Mouse (Mus musculus) CH12.LX (cell line): ENCODE measurements around the gene Ahnak. TPM values are rescaled to one million over a fixed set of nuclear protein-coding genes. Genes with fewer than 3 reads are reported as not detected.

Experiments
- DNase-seq: peaks from one replicate; pipeline ENCODE4 v3.0.0-alpha.2; 2013; ENCODE audit errors: extremely low read depth
- H3K27ac ChIP-seq: 2 replicates; pipeline ENCODE4 v1.5.1; 2012; ENCODE audit warnings: low read depth, mild to moderate bottlenecking, control low read depth, moderate library complexity; ENCODE audit not compliant: insufficient read depth
- H3K27me3 ChIP-seq: replicated peaks from 2 replicates; pipeline ENCODE3; 2012; ENCODE audit warnings: inconsistent platforms
- H3K36me3 ChIP-seq, 2 experiments: replicated peaks in 1 of 2; 2 replicates each; pipeline versions ENCODE3 to v1.6.1; 2012; ENCODE audit warnings: inconsistent platforms in 1 of 2, low read length in 1 of 2, mild to moderate bottlenecking in 1 of 2, mixed read lengths in 1 of 2, moderate library complexity in 1 of 2; ENCODE audit not compliant: control insufficient read depth in 1 of 2, insufficient read depth in 1 of 2
- H3K4me1 ChIP-seq, 2 experiments: 2 replicates each; pipeline ENCODE4 v1.6.1; 2012; ENCODE audit warnings: inconsistent platforms in 1 of 2, moderate library complexity in 1 of 2; ENCODE audit not compliant: insufficient read depth in 2 of 2, control insufficient read depth in 1 of 2
- H3K4me2 ChIP-seq: 2 replicates; pipeline ENCODE4 v1.6.1; 2012; ENCODE audit warnings: low read depth, mild to moderate bottlenecking, control low read depth; ENCODE audit not compliant: poor library complexity, insufficient read depth, severe bottlenecking
- H3K4me3 ChIP-seq, 3 experiments: fragments of 150-350 bp in 1 of 3; sonication (generic) in 1 of 3; replicated peaks in 1 of 3; 2 replicates each; pipeline versions ENCODE3 to v1.5.1; 2011 to 2012; ENCODE audit warnings: low read depth in 2 of 3, low read length in 2 of 3, mild to moderate bottlenecking in 2 of 3, moderate library complexity in 2 of 3, control low read depth in 1 of 3, improper control_type of control experiment in 1 of 3, inconsistent platforms in 1 of 3, mixed read lengths in 1 of 3; ENCODE audit not compliant: poor library complexity in 1 of 3
- H3K79me2 ChIP-seq: replicated peaks from 2 replicates; pipeline ENCODE4 v1.6.1; 2012; ENCODE audit warnings: mild to moderate bottlenecking, moderate library complexity; ENCODE audit not compliant: control insufficient read depth, poor library complexity, insufficient read depth, severe bottlenecking; ENCODE audit errors: extremely low read depth
- H3K9ac ChIP-seq: 2 replicates; pipeline ENCODE4 v1.6.1; 2012; ENCODE audit warnings: low read depth, mild to moderate bottlenecking, control low read depth, moderate library complexity; ENCODE audit not compliant: insufficient read depth
- H3K9me3 ChIP-seq: replicated peaks from 2 replicates; pipeline ENCODE3; 2012; ENCODE audit warnings: low read length, inconsistent platforms, mixed read lengths
- CHD2 ChIP-seq: IDR thresholded peaks from 2 replicates; pipeline ENCODE4 v1.6.1; 2011; ENCODE audit warnings: low read length, improper control_type of control experiment
- CTCF ChIP-seq, 2 experiments: IDR thresholded peaks in 1 of 2; conservative IDR thresholded peaks in 1 of 2; 2 replicates each; pipeline ENCODE4 v1.5.1; 2011 to 2012; ENCODE audit warnings: low read depth in 2 of 2, low read length in 2 of 2, improper control_type of control experiment in 1 of 2, inconsistent platforms in 1 of 2, mild to moderate bottlenecking in 1 of 2, moderate library complexity in 1 of 2
- ELF1 ChIP-seq: IDR thresholded peaks from 2 replicates; pipeline ENCODE4 v1.6.1; 2014; ENCODE audit warnings: low read depth, mild to moderate bottlenecking, inconsistent platforms, low read length, improper control_type of control experiment
- EP300 ChIP-seq: IDR thresholded peaks from 2 replicates; pipeline ENCODE4 v1.6.1; 2011; ENCODE audit warnings: low read length, improper control_type of control experiment
- ETS1 ChIP-seq: conservative IDR thresholded peaks from 2 replicates; pipeline ENCODE4 v1.6.1; 2012; ENCODE audit warnings: low read depth, mild to moderate bottlenecking, inconsistent platforms, low read length, improper control_type of control experiment, moderate library complexity
- GABPA ChIP-seq: IDR thresholded peaks from 2 replicates; pipeline ENCODE4 v1.6.1; 2012; ENCODE audit warnings: low read depth, low read length, improper control_type of control experiment, inconsistent platforms; ENCODE audit not compliant: insufficient replicate concordance
- MEF2A ChIP-seq: IDR thresholded peaks from 2 replicates; pipeline ENCODE4 v1.6.1; 2014; ENCODE audit warnings: low read depth, mild to moderate bottlenecking, inconsistent platforms, low read length, improper control_type of control experiment, borderline replicate concordance
- MXI1 ChIP-seq: IDR thresholded peaks from 2 replicates; pipeline ENCODE4 v1.6.1; 2011; ENCODE audit warnings: mild to moderate bottlenecking, low read depth, low read length, improper control_type of control experiment
- NRF1 ChIP-seq: IDR thresholded peaks from 2 replicates; pipeline ENCODE4 v1.6.1; 2014; ENCODE audit warnings: low read depth, mild to moderate bottlenecking, inconsistent platforms, low read length, improper control_type of control experiment, moderate library complexity
- POLR2AphosphoS2 ChIP-seq: IDR thresholded peaks from 2 replicates; pipeline ENCODE4 v1.6.1; 2011; ENCODE audit warnings: low read depth, low read length, improper control_type of control experiment
- SMC3 ChIP-seq: IDR thresholded peaks from 2 replicates; pipeline ENCODE4 v1.6.1; 2011; ENCODE audit warnings: low read depth, low read length, improper control_type of control experiment
- TBP ChIP-seq: conservative IDR thresholded peaks from 2 replicates; pipeline ENCODE4 v1.6.1; 2011; ENCODE audit warnings: low read depth, low read length, improper control_type of control experiment
- ZKSCAN1 ChIP-seq: IDR thresholded peaks from 2 replicates; pipeline ENCODE4 v1.6.1; 2012; ENCODE audit warnings: low read depth, inconsistent platforms, low read length, improper control_type of control experiment, borderline replicate concordance
- dilution Hi-C: fragments of 300-500 bp; cut with MboI; formaldehyde crosslinking; loops from 2 replicates; pipeline ENCODE4 v1.14.3; 2020; ENCODE audit warnings: low sequenced_read_pairs; ENCODE audit not compliant: extremely low pct_unique_long_range_greater_than_20kb, extremely low pct_ligation_motif_present
- in situ Hi-C: fragments of 300-500 bp; cut with MboI; formaldehyde crosslinking; loops from 3 replicates; pipeline ENCODE4 v1.14.3; 2019; ENCODE audit warnings: low sequenced_read_pairs, low pct_ligation_motif_present, low pct_unique_long_range_greater_than_20kb, mixed read lengths
- polyA plus RNA-seq: library from polyadenylated mRNA; unstranded; fragments of >175 nt; gene quantifications from 2 replicates; pipeline ENCODE4 v1.2.1, GENCODE M21; 2012; ENCODE audit warnings: low read depth; ENCODE audit not compliant: insufficient read length
- total RNA-seq, 2 experiments: library from RNA; depleted of rRNA; stranded (reverse); fragments of 300-350 nt in 1 of 2; fragments of >200 nt in 1 of 2; gene quantifications; 2 replicates each; pipeline ENCODE4 v1.2.3; 2012 to 2014

The Ahnak gene
- total and polyA plus RNA-seq, 3 experiments, result 1.7 to 21.7 (median 1.8) TPM

- H3K9me3 ChIP-seq, result no peaks in the 10 kb centered on the region
- no peak overlapping the region for H3K4me3 ChIP-seq
- dilution Hi-C loops (no loop called here), in situ Hi-C loops (no loop called here)
- H3K27ac ChIP-seq, result no peak overlapping the region; the same call in 1 of the 2 replicates
- no peaks in the 10 kb centered on the region for H3K27me3 ChIP-seq
- no peak for DNase-seq
- no peak overlapping the region for H3K9ac ChIP-seq
- no peak overlapping the region for H3K4me2 ChIP-seq
- peaks cover 35 to 70% of the 10 kb centered on the region in 2 experiments for H3K4me1 ChIP-seq
- H3K79me2 ChIP-seq, result no peaks in the 10 kb centered on the region
- no peaks in the 10 kb centered on the region for H3K36me3 ChIP-seq
- no peak for TF ChIP-seq MEF2A
- no peak for TF ChIP-seq POLR2AphosphoS2
- TF ChIP-seq GABPA, result no peak
- no peak for TF ChIP-seq ETS1
- TF ChIP-seq CHD2, result no peak
- no peak for TF ChIP-seq TBP
- no peak for TF ChIP-seq ZKSCAN1
- no peak for TF ChIP-seq EP300
- TF ChIP-seq ELF1, result no peak
- TF ChIP-seq MXI1, result no peak
- no peak for TF ChIP-seq CTCF (conservative IDR thresholded peaks at IDR 0.05 in 1 of 2, IDR thresholded peaks at IDR 0.05 in 1 of 2; ENCODE audit: low read depth in 2 of 2, low read length in 2 of 2)
These were observed 82.5 kb downstream of the Ahnak start for GRCm38 (mm10) chr19:9071456-9072156.

- Histone ChIP-seq H3K4me3 (no peak overlapping the region), H3K27me3 (no peaks in the 10 kb centered on the region), H3K79me2 (no peaks in the 10 kb centered on the region), H3K9me3 (no peaks in the 10 kb centered on the region), H3K4me2 (no peak overlapping the region), H3K36me3 (no peaks in the 10 kb centered on the region), H3K9ac (no peak overlapping the region), H3K27ac (no peak overlapping the region), H3K4me1 (peaks cover 32 to 70% of the 10 kb centered on the region in 2 experiments)
- in situ Hi-C loops, result no loop called here
- dilution Hi-C loops, result no loop called here
- TF ChIP-seq NRF1, result no peak
- TF ChIP-seq GABPA, result no peak
- TF ChIP-seq POLR2AphosphoS2, result no peak
- TF ChIP-seq SMC3, result no peak
- no peak for DNase-seq
These were observed 83.1 kb downstream of the Ahnak start for GRCm38 (mm10) chr19:9072157-9072530.
